Mouse (Mus musculus) midbrain, embryonic 13.5 days (tissue): ENCODE data around the gene Cops9. TPM values are rescaled to one million over a fixed set of nuclear protein-coding genes. Genes with fewer than 3 reads are reported as not detected.

Experiments used
- ATAC-seq: fragments of 200-750 bp; cut with Nextera tagmentation; 2 replicates; pipeline ENCODE4 v1.8.0; 2017; ENCODE audit warnings: mild to moderate bottlenecking, moderate TSS enrichment, moderate library complexity
- H3K27ac ChIP-seq: fragments of 300-500 bp; sonication (generic); 2 replicates; pipeline ENCODE4 v1.5.1; 2015; ENCODE audit warnings: inconsistent platforms, mild to moderate bottlenecking, moderate library complexity
- H3K27me3 ChIP-seq: fragments of 300-500 bp; sonication (generic); 2 replicates; pipeline ENCODE4 v1.6.1; 2015; ENCODE audit warnings: mild to moderate bottlenecking, inconsistent platforms
- H3K36me3 ChIP-seq: fragments of 300-500 bp; sonication (generic); 2 replicates; pipeline ENCODE4 v1.6.1; 2015; ENCODE audit warnings: mild to moderate bottlenecking, inconsistent platforms
- H3K4me1 ChIP-seq: fragments of 300-500 bp; sonication (generic); replicated peaks from 2 replicates; pipeline ENCODE4 v1.6.1; 2015; ENCODE audit warnings: inconsistent platforms
- H3K4me2 ChIP-seq: fragments of 300-500 bp; sonication (generic); replicated peaks from 2 replicates; pipeline ENCODE4 v1.6.1; 2015; ENCODE audit warnings: moderate library complexity, mild to moderate bottlenecking, inconsistent platforms
- H3K4me3 ChIP-seq: fragments of 300-500 bp; sonication (generic); replicated peaks from 2 replicates; pipeline ENCODE4 v1.5.1; 2015; ENCODE audit warnings: mild to moderate bottlenecking, inconsistent platforms
- H3K9ac ChIP-seq: fragments of 300-500 bp; sonication (generic); replicated peaks from 2 replicates; pipeline ENCODE4 v1.6.1; 2015; ENCODE audit warnings: mild to moderate bottlenecking, inconsistent platforms
- H3K9me3 ChIP-seq: fragments of 300-500 bp; sonication (generic); 2 replicates; pipeline ENCODE4 v1.6.1; 2016; ENCODE audit warnings: mild to moderate bottlenecking, inconsistent platforms
- WGBS: fragments of 180-500 bp; shearing (Covaris S2); methylation state at CpG from one replicate; pipeline ENCODE4 v1.1.7; 2015; 5-methylcytosine and 5-hydroxymethylcytosine counted together
- polyA plus RNA-seq: library from polyadenylated mRNA; unstranded; fragments of >200 nt; fragmentation: Nextera tagmentation; extraction: Ambion mirVana; gene quantifications from 2 replicates; pipeline ENCODE4 v1.2.1, GENCODE M21; 2015

Cops9 gene
- polyA plus RNA-seq, 1 experiment from 2014 or later = 596 TPM

- WGBS = 85% methylated on average over 6 of the region's 6 CpGs
- H3K4me3 ChIP-seq = no peak overlapping the region
- no peak for ATAC-seq
- no peaks in the 10 kb centered on the region for H3K27me3 ChIP-seq
- H3K9me3 ChIP-seq = no peaks in the 10 kb centered on the region
- no peak overlapping the region for H3K4me2 ChIP-seq
- H3K4me1 ChIP-seq = no peaks in the 10 kb centered on the region
- no peak overlapping the region for H3K27ac ChIP-seq
- H3K9ac ChIP-seq = no peak overlapping the region
- H3K36me3 ChIP-seq = no peaks in the 10 kb centered on the region
These were observed 25.3 kb upstream of the Cops9 start for GRCm38 (mm10) chr1:92667106-92667505.

DNA sequence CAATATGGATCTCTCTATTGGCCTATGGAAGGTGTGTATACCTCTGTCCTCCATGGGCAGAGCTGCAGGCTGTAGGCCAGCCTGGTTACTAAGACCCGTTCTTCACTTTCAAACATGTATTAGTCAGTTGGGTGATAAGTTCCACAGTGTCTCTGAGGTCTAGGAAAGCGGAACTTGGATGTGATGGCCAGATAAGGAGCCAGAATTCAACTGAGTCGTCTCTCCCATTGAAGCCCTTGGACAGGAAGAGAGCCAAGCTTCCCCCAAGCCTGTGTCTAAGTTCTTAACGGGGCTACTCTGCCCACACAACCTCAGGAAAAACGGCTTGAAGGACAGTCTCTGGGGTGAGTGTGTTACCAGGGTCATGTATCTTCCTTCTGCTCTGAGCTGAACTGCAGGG lies 17.6 kb upstream of the Cops9 start:
- Histone ChIP-seq H3K4me3 (no peak overlapping the region), H3K4me2 (no peak overlapping the region), H3K4me1 (no peaks in the 10 kb centered on the region), H3K27ac (no peak overlapping the region), H3K27me3 (no peaks in the 10 kb centered on the region), H3K9me3 (no peaks in the 10 kb centered on the region), H3K9ac (no peak overlapping the region), H3K36me3 (no peaks in the 10 kb centered on the region)
- 66% methylated on average over 5 of the region's 5 CpGs for WGBS
- ATAC-seq = no peak

- Histone ChIP-seq H3K4me1 (no peaks in the 10 kb centered on the region), H3K36me3 (no peaks in the 10 kb centered on the region), H3K9me3 (no peaks in the 10 kb centered on the region), H3K9ac (no peak overlapping the region), H3K27me3 (no peaks in the 10 kb centered on the region), H3K27ac (no peak overlapping the region), H3K4me2 (no peak overlapping the region), H3K4me3 (no peak overlapping the region)
- ATAC-seq = no peak
- 81% methylated on average over 11 of the region's 11 CpGs for WGBS
These were observed 15.4 kb upstream of the Cops9 start for GRCm38 (mm10) chr1:92657025-92657820.

DNA sequence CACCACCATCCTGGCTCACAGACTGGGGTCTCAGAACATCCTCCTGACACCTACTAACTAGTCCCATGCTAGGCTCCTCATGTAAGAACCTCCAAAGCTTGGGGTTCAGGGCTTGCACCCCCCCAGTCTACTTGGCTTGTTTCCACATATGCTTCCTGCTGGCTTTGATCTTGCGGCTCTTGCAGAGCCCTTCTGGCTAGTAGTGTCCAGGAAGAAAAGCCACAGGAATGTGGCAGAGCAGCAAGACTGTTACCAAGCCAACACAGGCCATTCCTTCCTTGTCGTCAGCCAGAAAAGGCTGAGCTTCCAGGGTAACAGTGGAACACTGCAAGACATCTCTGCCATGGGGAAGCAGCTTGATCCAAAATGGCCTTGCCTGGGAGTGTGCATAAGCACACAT lies 12.9 kb upstream of the Cops9 start:
- H3K36me3 ChIP-seq = no peaks in the 10 kb centered on the region
- H3K27me3 ChIP-seq = no peaks in the 10 kb centered on the region
- no peak overlapping the region for H3K9ac ChIP-seq
- WGBS = 77% methylated on average over 2 of the region's 2 CpGs
- H3K9me3 ChIP-seq = no peaks in the 10 kb centered on the region
- no peaks in the 10 kb centered on the region for H3K4me1 ChIP-seq
- no peak for ATAC-seq
- no peak overlapping the region for H3K4me3 ChIP-seq
- no peak overlapping the region for H3K4me2 ChIP-seq
- H3K27ac ChIP-seq = no peak overlapping the region

- Histone ChIP-seq H3K27me3 (no peaks in the 10 kb centered on the region), H3K4me1 (no peaks in the 10 kb centered on the region)
- ATAC-seq = no peak
These were observed 11.4 kb upstream of the Cops9 start for GRCm38 (mm10) chr1:92653179-92653578.

DNA sequence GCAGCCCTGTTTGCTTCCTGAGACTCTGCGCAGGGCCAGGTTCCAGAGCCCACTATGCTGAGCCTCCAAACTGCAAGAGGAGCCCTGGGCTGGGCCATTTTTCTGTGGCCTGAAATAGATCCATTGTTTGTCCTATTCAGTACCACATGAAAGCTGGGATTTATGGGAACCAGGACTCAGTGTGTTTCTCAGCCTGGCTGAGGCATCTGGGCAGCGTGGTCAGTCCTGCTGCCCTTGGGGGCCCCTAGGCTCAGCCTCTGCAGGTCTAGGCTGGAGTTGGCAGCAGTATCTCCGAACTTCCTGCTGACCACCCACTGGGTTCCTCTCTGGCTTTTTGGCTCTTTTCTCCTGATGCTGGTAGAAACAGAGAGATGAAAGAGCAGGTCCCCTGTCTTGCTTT lies 9.7 kb upstream of the Cops9 start:
- Histone ChIP-seq H3K4me2 (no peak overlapping the region), H3K36me3 (no peaks in the 10 kb centered on the region), H3K9me3 (no peaks in the 10 kb centered on the region), H3K9ac (peak overlapping the region; percentile 39; the same call in 1 of the 2 replicates), H3K27ac (no peak overlapping the region), H3K27me3 (peaks cover 3% of the 10 kb centered on the region; the same call in 1 of the 2 replicates), H3K4me3 (no peak overlapping the region), H3K4me1 (peaks cover 4% of the 10 kb centered on the region)
- 64% methylated on average over 3 of the region's 3 CpGs for WGBS
- ATAC-seq = no peak

More at GRCm38 (mm10) chr1:92653179-92653578, 11.4 kb upstream of the Cops9 start:
- Histone ChIP-seq H3K36me3 (no peaks in the 10 kb centered on the region), H3K4me2 (no peak overlapping the region), H3K27ac (no peak overlapping the region), H3K9me3 (no peaks in the 10 kb centered on the region), H3K9ac (no peak overlapping the region), H3K4me3 (no peak overlapping the region)
- 92% methylated on average over 3 of the region's 3 CpGs for WGBS

- WGBS = 29% methylated on average over 8 of the region's 8 CpGs
- no peaks in the 10 kb centered on the region for H3K36me3 ChIP-seq
- peaks cover 7% of the 10 kb centered on the region; the same call in 1 of the 2 replicates for H3K27me3 ChIP-seq
- no peak within 1 kb of the TSS for H3K4me2 ChIP-seq
- H3K4me1 ChIP-seq = peaks cover 4% of the 10 kb centered on the region
- peak; percentile 31; the same call in 1 of the 2 replicates for ATAC-seq
- H3K9me3 ChIP-seq = no peaks in the 10 kb centered on the region
- H3K4me3 ChIP-seq = no peak within 1 kb of the TSS
- H3K27ac ChIP-seq = no peak within 1 kb of the TSS
- no peak within 1 kb of the TSS for H3K9ac ChIP-seq
These were observed 6.9 kb upstream of the Cops9 start, which contains the start of gene Otos for GRCm38 (mm10) chr1:92648673-92649072. Gene Otos, minus strand, starts transcription at chr1:92648841.

- H3K27ac ChIP-seq = no peak overlapping the region
- no peak overlapping the region for H3K4me2 ChIP-seq
- H3K9me3 ChIP-seq = no peaks in the 10 kb centered on the region
- H3K9ac ChIP-seq = no peak overlapping the region
- H3K27me3 ChIP-seq = peaks cover 7% of the 10 kb centered on the region; the same call in 1 of the 2 replicates
- ATAC-seq = peak; percentile 37; the same call in 1 of the 2 replicates
- WGBS = 51% methylated on average over 10 of the region's 10 CpGs
- H3K4me3 ChIP-seq = no peak overlapping the region
- H3K4me1 ChIP-seq = peaks cover 4% of the 10 kb centered on the region
- no peaks in the 10 kb centered on the region for H3K36me3 ChIP-seq
These were observed 6.4 kb upstream of the Cops9 start for GRCm38 (mm10) chr1:92648197-92648596.

DNA sequence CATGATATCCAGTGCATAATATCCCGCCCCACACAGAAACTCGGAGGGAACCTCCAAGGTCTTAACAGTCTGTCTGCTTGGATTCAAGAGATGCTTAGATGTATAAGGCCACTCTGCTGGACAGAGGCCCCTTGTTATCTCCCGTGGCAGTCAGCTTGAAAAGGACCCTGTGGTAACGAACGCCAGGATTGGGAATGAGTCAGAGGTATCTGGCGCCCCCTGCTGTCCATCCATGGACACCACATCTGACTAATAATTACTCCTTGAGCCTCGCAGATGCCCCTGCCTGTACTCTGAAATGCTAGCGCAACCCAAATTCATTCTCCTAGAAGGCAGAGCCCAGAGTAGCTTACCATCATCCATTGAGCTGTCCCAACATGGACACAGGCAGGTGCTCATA lies 6.0 kb upstream of the Cops9 start:
- Histone ChIP-seq H3K27ac (no peak overlapping the region), H3K4me3 (no peak overlapping the region), H3K36me3 (no peaks in the 10 kb centered on the region), H3K9ac (no peak overlapping the region), H3K9me3 (no peaks in the 10 kb centered on the region), H3K4me1 (peaks cover 5% of the 10 kb centered on the region), H3K4me2 (no peak overlapping the region), H3K27me3 (peaks cover 7% of the 10 kb centered on the region; the same call in 1 of the 2 replicates)
- ATAC-seq = peak; percentile 57
- WGBS = 10% methylated on average over 8 of the region's 8 CpGs

DNA sequence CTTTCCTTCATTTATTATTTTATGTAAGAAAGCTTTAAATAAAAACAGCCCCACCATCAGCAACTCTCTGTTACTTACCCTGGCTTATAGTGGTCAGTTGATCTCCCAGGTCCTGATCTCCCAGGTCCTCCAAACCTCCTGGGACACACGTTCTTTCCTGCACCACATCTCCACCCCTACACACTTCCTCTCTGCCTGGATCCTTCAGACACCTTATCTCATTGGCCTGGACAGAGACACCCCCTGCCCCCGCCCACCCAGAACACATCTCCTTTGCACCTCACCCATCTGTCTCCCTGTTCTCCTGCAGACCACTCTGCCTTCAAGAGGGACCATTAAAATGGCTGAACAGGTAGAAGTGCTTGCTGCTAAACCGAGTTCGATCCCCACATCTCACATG lies 5.2 kb upstream of the Cops9 start:
- Histone ChIP-seq H3K4me2 (no peak overlapping the region), H3K36me3 (no peaks in the 10 kb centered on the region), H3K9ac (no peak overlapping the region), H3K4me1 (peaks cover 12% of the 10 kb centered on the region), H3K4me3 (no peak overlapping the region), H3K27me3 (peaks cover 7% of the 10 kb centered on the region; the same call in 1 of the 2 replicates), H3K27ac (no peak overlapping the region), H3K9me3 (no peaks in the 10 kb centered on the region)
- ATAC-seq = no peak
- WGBS = 77% methylated on average over 4 of the region's 4 CpGs

DNA sequence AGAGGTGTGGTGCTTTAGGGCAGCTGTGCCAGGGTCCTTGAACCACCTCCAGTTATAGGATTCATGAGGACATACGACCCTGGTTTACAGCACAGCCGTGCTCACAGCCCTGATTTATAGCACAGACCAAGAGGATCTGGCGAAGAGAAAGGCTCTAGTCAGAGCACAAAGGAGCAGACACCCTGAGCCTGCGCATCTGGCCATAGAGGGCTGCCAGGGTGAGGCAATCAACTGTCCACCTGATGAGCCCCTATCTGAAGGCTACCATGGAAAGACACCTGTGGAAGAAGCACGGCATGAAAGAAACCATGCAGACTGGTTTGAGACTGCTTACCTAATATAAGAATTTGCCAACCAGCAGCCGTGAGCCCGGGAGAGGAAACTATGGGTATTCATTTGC lies 4.8 kb upstream of the Cops9 start:
- no peak for ATAC-seq
- no peaks in the 10 kb centered on the region for H3K9me3 ChIP-seq
- peaks cover 7% of the 10 kb centered on the region; the same call in 1 of the 2 replicates for H3K27me3 ChIP-seq
- WGBS = 84% methylated on average over 7 of the region's 7 CpGs
- H3K4me1 ChIP-seq = peaks cover 13% of the 10 kb centered on the region
- H3K9ac ChIP-seq = peak overlapping the region; percentile 11; the same call in 1 of the 2 replicates
- no peak overlapping the region for H3K4me2 ChIP-seq
- no peak overlapping the region for H3K4me3 ChIP-seq
- no peak overlapping the region for H3K27ac ChIP-seq
- no peaks in the 10 kb centered on the region for H3K36me3 ChIP-seq

- H3K4me1 ChIP-seq = peaks cover 14% of the 10 kb centered on the region
- peak overlapping the region; percentile 11; the same call in 1 of the 2 replicates for H3K9ac ChIP-seq
- no peak overlapping the region for H3K27ac ChIP-seq
- 59% methylated on average over 2 of the region's 2 CpGs for WGBS
- no peak overlapping the region for H3K4me2 ChIP-seq
- ATAC-seq = no peak
- H3K4me3 ChIP-seq = no peak overlapping the region
- no peaks in the 10 kb centered on the region for H3K9me3 ChIP-seq
- H3K36me3 ChIP-seq = no peaks in the 10 kb centered on the region
- peaks cover 7% of the 10 kb centered on the region; the same call in 1 of the 2 replicates for H3K27me3 ChIP-seq
These were observed 4.3 kb upstream of the Cops9 start for GRCm38 (mm10) chr1:92646111-92646510.
